Mouse (Mus musculus) lung, postnatal 36 days (tissue): Measurements from ENCODE around the gene Mfsd1.
A peak's percentile ranks its signal among the peaks of the same experiment; 100 is the strongest.

ENCODE experiments used
- DNase-seq: peaks from one replicate; pipeline ENCODE4 v3.0.0; 2022; ENCODE audit warnings: mixed read lengths

The Mfsd1 gene

GRCm38 (mm10) chr3:67582273-67583124, at the start of gene Mfsd1:
Gene Mfsd1 (plus strand): TSS chr3:67582741.
- DNase-seq: peak; percentile 90

GRCm38 (mm10) chr3:67543630-67544029, 38.9 kb upstream of the Mfsd1 start:
- no peak for DNase-seq

GRCm38 (mm10) chr3:67551193-67551592, 31.3 kb upstream of the Mfsd1 start:
- no peak for DNase-seq

- DNase-seq: peak; percentile 28
Observed at GRCm38 (mm10) chr3:67553281-67553680, 29.3 kb upstream of the Mfsd1 start.

GRCm38 (mm10) chr3:67553927-67554448, 28.6 kb upstream of the Mfsd1 start:
- DNase-seq: no peak

GRCm38 (mm10) chr3:67555211-67555610, 27.3 kb upstream of the Mfsd1 start:
- DNase-seq: no peak

GRCm38 (mm10) chr3:67557200-67557651, 25.3 kb upstream of the Mfsd1 start:
- DNase-seq: peak; percentile 61

- no peak for DNase-seq
Observed at GRCm38 (mm10) chr3:67557718-67558354, 24.7 kb upstream of the Mfsd1 start.

- peak; percentile 23 for DNase-seq
Observed at GRCm38 (mm10) chr3:67564731-67565357, 17.7 kb upstream of the Mfsd1 start.

- DNase-seq: no peak
Observed at GRCm38 (mm10) chr3:67565540-67566227, 16.9 kb upstream of the Mfsd1 start.

GRCm38 (mm10) chr3:67568015-67568618, 14.4 kb upstream of the Mfsd1 start:
- peak; percentile 73 for DNase-seq

GRCm38 (mm10) chr3:67572918-67573317, 9.6 kb upstream of the Mfsd1 start:
- peak; percentile 34 for DNase-seq

GRCm38 (mm10) chr3:67573523-67573922, 9.0 kb upstream of the Mfsd1 start:
- no peak for DNase-seq

GRCm38 (mm10) chr3:67576248-67576647, 6.3 kb upstream of the Mfsd1 start:
- no peak for DNase-seq

GRCm38 (mm10) chr3:67576724-67577123, 5.8 kb upstream of the Mfsd1 start:
- no peak for DNase-seq

- DNase-seq: peak; percentile 24
Observed at GRCm38 (mm10) chr3:67583125-67583845, 744 bp downstream of the Mfsd1 start.

GRCm38 (mm10) chr3:67583846-67584186, 1.3 kb downstream of the Mfsd1 start:
- no peak for DNase-seq

- no peak for DNase-seq
Observed at GRCm38 (mm10) chr3:67586511-67586910, 4.0 kb downstream of the Mfsd1 start.

- DNase-seq: peak; percentile 29
Observed at GRCm38 (mm10) chr3:67587430-67587829, 4.9 kb downstream of the Mfsd1 start.

GRCm38 (mm10) chr3:67601616-67602138, 19.1 kb downstream of the Mfsd1 start:
- no peak for DNase-seq

- DNase-seq: no peak
Observed at GRCm38 (mm10) chr3:67618222-67618621, 35.7 kb downstream of the Mfsd1 start.
